Mouse (Mus musculus): ENCODE measurements around the gene Cfap126. TPM values are rescaled to one million over a fixed set of nuclear protein-coding genes. Genes with fewer than 3 reads are reported as not detected.
"Not testable (repeated sequence)": the region's sequence is repeated elsewhere in the genome, so short reads cannot be mapped to it uniquely, and the experiment has no call there.

Cfap126 gene
- polyA plus RNA-seq, 1 experiment from 2014 or later: 14.1 TPM

GRCm38 (mm10) chr1:171077955-171078354 lies 35.8 kb upstream of the Cfap126 start:
- WGBS: 3% methylated on average over 19 of the region's 27 CpGs

DNA sequence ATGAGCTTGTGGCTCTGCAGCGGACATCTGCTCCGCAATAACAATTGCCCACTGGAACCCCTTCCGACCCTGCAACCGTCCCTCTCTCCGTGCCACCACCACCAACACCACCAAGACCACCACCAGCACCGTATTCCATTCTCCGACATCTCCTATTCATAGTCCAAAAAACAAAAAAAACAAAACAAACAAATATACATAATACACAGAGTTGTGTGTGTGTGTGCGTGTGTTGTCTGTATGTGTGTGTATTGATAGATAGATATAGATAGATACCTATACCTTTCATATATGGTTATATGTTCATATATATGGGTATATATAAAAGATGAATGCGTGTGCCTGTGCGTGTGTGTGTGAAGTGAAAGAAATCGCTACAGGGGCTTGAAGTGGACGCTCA lies 35.3 kb upstream of the Cfap126 start:
- Histone ChIP-seq H3K27me3 (peaks cover 21% of the 10 kb centered on the region), H3K4me3 (peak overlapping the region; percentile 26), H3K4me2 (peak overlapping the region; percentile 47)
- not testable (repeated sequence) for ATAC-seq (ENCODE audit: low FRiP score, low read depth); H3K27ac ChIP-seq (replicated peaks); H3K36me3 ChIP-seq; H3K9ac ChIP-seq; H3K4me1 ChIP-seq (replicated peaks); H3K9me3 ChIP-seq
- 24% methylated on average over 11 of the region's 12 CpGs for WGBS

More at GRCm38 (mm10) chr1:171077955-171078354, 35.8 kb upstream of the Cfap126 start:
- H3K9me3 ChIP-seq; H3K4me1 ChIP-seq (replicated peaks); H3K27ac ChIP-seq (replicated peaks); H3K9ac ChIP-seq; H3K36me3 ChIP-seq: not testable (repeated sequence)
- peaks cover 21% of the 10 kb centered on the region for H3K27me3 ChIP-seq
- H3K4me3 ChIP-seq: peak overlapping the region; percentile 26; the same call in 1 of the 2 replicates
- H3K4me2 ChIP-seq: peak overlapping the region; percentile 47
- ATAC-seq (ENCODE audit: low FRiP score, low read depth): peak; percentile 29

DNA sequence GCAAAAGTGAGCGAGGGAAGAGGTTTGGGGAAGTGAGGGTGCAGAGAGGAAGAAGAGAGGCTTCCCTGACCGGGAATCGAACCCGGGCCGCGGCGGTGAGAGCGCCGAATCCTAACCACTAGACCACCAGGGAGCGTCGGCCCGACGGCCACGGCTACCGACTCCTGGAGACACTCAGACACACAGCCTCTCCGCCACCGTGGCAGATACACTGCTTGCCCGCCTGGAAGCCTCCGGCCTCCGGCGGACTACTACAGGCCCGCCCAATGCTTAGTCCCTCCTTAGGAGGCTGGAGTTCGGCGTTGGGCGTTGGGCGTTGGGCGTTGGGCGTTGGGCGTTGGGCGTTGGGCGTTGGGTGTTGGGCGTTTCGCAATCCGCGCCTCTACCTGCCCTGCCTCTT lies 34.4 kb upstream of the Cfap126 start:
- 0% methylated on average over 1 of the region's 35 CpGs for WGBS
- peak; percentile 20; the same call in 1 of the 2 replicates for ATAC-seq (ENCODE audit: low FRiP score, low read depth)
- H3K9me3 ChIP-seq; H3K4me3 ChIP-seq; H3K4me1 ChIP-seq (replicated peaks); H3K9ac ChIP-seq; H3K27ac ChIP-seq (replicated peaks); H3K36me3 ChIP-seq: not testable (repeated sequence)
- Histone ChIP-seq H3K27me3 (peaks cover 14% of the 10 kb centered on the region), H3K4me2 (0 out of 2 replicates have a peak overlapping the region, but pooled peaks have one; percentile 23)

DNA sequence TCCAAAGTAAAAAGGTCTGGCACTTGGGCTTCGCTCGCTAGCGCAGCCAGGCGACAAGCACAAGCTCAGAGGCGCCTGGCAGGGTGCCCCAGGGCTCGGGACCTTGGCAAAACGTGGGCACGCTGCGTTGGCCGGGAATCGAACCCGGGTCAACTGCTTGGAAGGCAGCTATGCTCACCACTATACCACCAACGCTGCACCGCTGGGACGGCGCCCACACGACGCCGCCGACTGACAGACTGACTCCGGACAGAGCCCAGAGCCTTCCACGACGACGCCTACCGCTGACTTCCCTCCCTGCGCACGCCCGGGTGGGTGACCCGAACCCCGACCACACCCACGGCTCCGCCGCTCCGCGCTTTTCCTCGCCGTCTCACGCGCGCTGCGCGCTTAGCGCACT lies 33.9 kb upstream of the Cfap126 start:
- H3K27me3 ChIP-seq: peaks cover 13% of the 10 kb centered on the region
- H3K27ac ChIP-seq (replicated peaks); H3K9ac ChIP-seq; H3K36me3 ChIP-seq; H3K9me3 ChIP-seq; H3K4me1 ChIP-seq (replicated peaks); H3K4me3 ChIP-seq; H3K4me2 ChIP-seq: not testable (repeated sequence)
- WGBS: no CpG with 5 or more reads among the region's 43 CpGs
- ATAC-seq (ENCODE audit: low FRiP score, low read depth): peak; percentile 5; the same call in 1 of the 2 replicates

GRCm38 (mm10) chr1:171081512-171082231 lies 32.0 kb upstream of the Cfap126 start:
- not testable (repeated sequence) for H3K9ac ChIP-seq; H3K27ac ChIP-seq (replicated peaks); H3K4me3 ChIP-seq; H3K36me3 ChIP-seq; H3K9me3 ChIP-seq; H3K4me2 ChIP-seq; H3K4me1 ChIP-seq (replicated peaks)
- peak; percentile 37 for ATAC-seq (ENCODE audit: low FRiP score, low read depth)
- WGBS: 37% methylated on average over 10 of the region's 17 CpGs
- H3K27me3 ChIP-seq: peaks cover 18% of the 10 kb centered on the region

DNA sequence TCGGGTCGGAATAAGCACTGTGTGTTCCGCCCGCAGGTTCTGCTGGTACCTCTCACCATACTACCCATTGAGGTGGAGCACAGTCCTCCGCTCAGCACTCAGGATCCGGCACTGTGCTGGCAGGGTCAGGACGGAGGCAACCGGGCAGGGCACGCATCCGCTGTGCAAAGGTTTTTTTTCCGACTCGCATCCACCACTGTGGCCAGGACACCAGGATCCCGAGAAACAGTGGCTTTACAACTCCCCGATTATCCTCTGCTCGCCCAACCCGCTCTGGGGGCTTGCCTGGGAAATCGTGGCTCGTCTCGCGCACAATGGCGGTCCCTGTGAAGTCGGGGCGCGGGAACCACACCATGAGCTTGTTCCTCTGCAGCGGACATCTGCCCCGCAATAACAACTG lies 28.0 kb upstream of the Cfap126 start:
- under 1% methylated on average over 26 of the region's 26 CpGs for WGBS
- Histone ChIP-seq H3K9ac (peak overlapping the region; percentile 49), H3K27ac (replicated peaks) (no peak overlapping the region), H3K4me2 (peak overlapping the region; percentile 85), H3K4me1 (replicated peaks) (peaks cover 7% of the 10 kb centered on the region; the same call in 1 of the 2 replicates), H3K9me3 (no peaks in the 10 kb centered on the region), H3K4me3 (peak overlapping the region; percentile 53), H3K36me3 (no peaks in the 10 kb centered on the region), H3K27me3 (peaks cover 18% of the 10 kb centered on the region)
- ATAC-seq (ENCODE audit: low FRiP score, low read depth): 0 out of 2 replicates have a peak, but pooled peaks have one; percentile 1

- H3K4me1 ChIP-seq (replicated peaks); ATAC-seq (ENCODE audit: low FRiP score, low read depth); H3K9ac ChIP-seq; H3K9me3 ChIP-seq; H3K27ac ChIP-seq (replicated peaks); H3K36me3 ChIP-seq: not testable (repeated sequence)
- Histone ChIP-seq H3K4me2 (peak overlapping the region; percentile 44), H3K4me3 (peak overlapping the region; percentile 20), H3K27me3 (peaks cover 13% of the 10 kb centered on the region)
- 6% methylated on average over 10 of the region's 10 CpGs for WGBS
Measured at GRCm38 (mm10) chr1:171088237-171088869, 25.4 kb upstream of the Cfap126 start.

DNA sequence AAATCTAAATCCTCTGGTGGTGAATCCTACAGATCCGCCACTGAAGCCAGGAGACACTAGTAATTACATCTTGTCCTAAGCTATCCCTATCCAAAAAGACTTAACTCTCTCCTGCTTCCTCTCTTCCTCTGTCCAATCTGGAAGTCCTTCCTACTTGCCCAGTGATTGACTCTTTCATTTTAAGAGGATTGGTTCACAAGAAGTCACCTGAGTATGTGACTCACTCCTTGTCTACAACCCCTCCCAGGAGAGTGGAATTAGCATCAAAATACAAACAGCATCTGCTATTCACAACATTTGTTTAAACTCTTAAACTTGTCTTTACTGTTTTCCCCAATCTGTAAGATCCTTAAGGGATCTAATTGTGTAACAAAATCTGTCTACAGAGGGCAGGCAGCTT lies 23.8 kb upstream of the Cfap126 start:
- ATAC-seq (ENCODE audit: low FRiP score, low read depth): no peak
- H3K9ac ChIP-seq: no peak overlapping the region
- H3K27me3 ChIP-seq: peaks cover 13% of the 10 kb centered on the region
- H3K4me2 ChIP-seq: no peak overlapping the region
- H3K27ac ChIP-seq (replicated peaks): no peak overlapping the region
- no peaks in the 10 kb centered on the region for H3K9me3 ChIP-seq
- H3K36me3 ChIP-seq: no peaks in the 10 kb centered on the region
- H3K4me3 ChIP-seq: no peak overlapping the region
- 93% methylated on average over 1 of the region's 1 CpGs for WGBS
- H3K4me1 ChIP-seq (replicated peaks): peaks cover 7% of the 10 kb centered on the region; the same call in 1 of the 2 replicates

GRCm38 (mm10) chr1:171090761-171091160 lies 23.0 kb upstream of the Cfap126 start:
- no peak overlapping the region for H3K4me2 ChIP-seq
- H3K27me3 ChIP-seq: peaks cover 13% of the 10 kb centered on the region
- no peak overlapping the region for H3K27ac ChIP-seq (replicated peaks)
- no peak overlapping the region for H3K9ac ChIP-seq
- H3K4me1 ChIP-seq (replicated peaks): peaks cover 5% of the 10 kb centered on the region; the same call in 1 of the 2 replicates
- H3K36me3 ChIP-seq: no peaks in the 10 kb centered on the region
- H3K4me3 ChIP-seq: no peak overlapping the region
- no peaks in the 10 kb centered on the region for H3K9me3 ChIP-seq
- WGBS: 83% methylated on average over 2 of the region's 2 CpGs
- no peak for ATAC-seq (ENCODE audit: low FRiP score, low read depth)

DNA sequence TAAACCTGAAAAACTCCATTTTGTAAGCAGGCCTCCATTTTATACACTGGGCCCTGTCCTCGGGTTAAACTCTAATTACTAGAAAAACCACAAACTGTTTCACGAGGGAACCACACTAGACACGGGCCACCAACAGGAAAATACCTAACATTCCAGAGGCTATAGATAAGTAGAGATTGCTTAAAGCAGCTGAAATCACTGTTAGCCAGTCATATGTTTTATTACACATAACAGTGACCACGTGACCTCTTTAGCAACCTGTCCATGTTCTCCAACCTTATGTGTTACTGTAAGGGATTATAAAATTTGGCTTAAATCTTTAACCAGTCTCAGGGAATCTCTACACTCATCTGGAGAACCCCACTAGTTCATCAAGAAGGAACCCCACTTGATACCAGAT lies 19.3 kb upstream of the Cfap126 start:
- no peaks in the 10 kb centered on the region for H3K36me3 ChIP-seq
- no peaks in the 10 kb centered on the region for H3K9me3 ChIP-seq
- 83% methylated on average over 4 of the region's 4 CpGs for WGBS
- H3K4me3 ChIP-seq: no peak overlapping the region
- H3K9ac ChIP-seq: no peak overlapping the region
- H3K4me1 ChIP-seq (replicated peaks): peaks cover 4% of the 10 kb centered on the region; the same call in 1 of the 2 replicates
- H3K4me2 ChIP-seq: no peak overlapping the region
- ATAC-seq (ENCODE audit: low FRiP score, low read depth): no peak
- no peaks in the 10 kb centered on the region; the same call in 1 of the 2 replicates for H3K27me3 ChIP-seq
- no peak overlapping the region for H3K27ac ChIP-seq (replicated peaks)

DNA sequence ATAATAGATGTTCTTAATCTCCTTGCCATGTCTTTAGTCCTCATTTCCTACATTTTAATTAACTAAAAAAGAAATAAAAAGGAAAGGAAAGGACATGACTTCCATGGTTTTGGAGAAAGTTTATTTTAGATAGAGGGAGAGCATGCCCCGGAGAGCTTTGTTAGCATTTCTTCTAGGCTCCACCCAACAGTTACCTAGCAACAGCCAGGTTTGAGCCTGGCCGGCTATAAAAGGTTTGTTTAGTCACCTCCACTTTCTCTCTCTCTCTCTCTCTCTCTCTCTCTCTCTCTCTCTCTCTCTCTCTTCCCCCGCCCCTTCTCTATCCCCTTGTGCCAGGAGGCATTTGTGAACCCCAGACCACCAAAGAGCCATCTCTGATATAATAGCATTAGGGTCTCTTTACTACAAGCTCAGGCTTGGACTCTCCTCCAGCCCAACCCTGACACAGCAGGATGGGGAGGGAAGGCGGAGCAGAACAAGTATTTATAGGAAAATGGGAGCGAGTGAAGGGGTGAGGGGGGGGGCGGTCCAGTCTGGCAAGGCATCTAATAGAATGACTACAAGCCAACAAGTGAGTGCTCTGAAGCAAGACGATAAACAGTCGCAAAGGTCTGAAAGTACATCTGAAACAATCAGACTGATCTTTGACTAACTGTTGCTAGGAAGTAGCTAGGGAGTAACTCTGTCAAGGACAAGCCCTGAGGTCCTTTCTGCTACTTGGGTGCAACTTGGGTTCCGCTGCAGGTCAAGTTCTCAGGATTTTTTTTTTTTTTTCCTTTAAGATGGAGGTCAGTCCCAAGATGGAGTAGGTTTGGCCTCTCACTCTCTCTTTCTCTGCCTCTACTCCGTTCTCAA lies 17.4 kb upstream of the Cfap126 start:
- Histone ChIP-seq H3K27ac (replicated peaks) (no peak overlapping the region), H3K36me3 (no peaks in the 10 kb centered on the region), H3K4me3 (no peak overlapping the region), H3K4me1 (replicated peaks) (peaks cover 8% of the 10 kb centered on the region; the same call in 1 of the 2 replicates), H3K27me3 (no peaks in the 10 kb centered on the region; the same call in 1 of the 2 replicates), H3K9ac (no peak overlapping the region), H3K9me3 (no peaks in the 10 kb centered on the region), H3K4me2 (peak overlapping the region; percentile 23; the same call in 1 of the 2 replicates)
- 21% methylated on average over 10 of the region's 10 CpGs for WGBS
- no peak for ATAC-seq (ENCODE audit: low FRiP score, low read depth)

All from hindbrain, embryonic 15.5 days (tissue).